Mouse (Mus musculus): ENCODE results near the gene Kcmf1. TPM values are rescaled to one million over a fixed set of nuclear protein-coding genes. Genes with fewer than 3 reads are reported as not detected.
"Not testable (repeated sequence)": the region's sequence is repeated elsewhere in the genome, so short reads cannot be mapped to it uniquely, and the experiment has no call there.

Kcmf1 gene
- polyA plus RNA-seq, 1 experiment from 2014 or later, result 38.1 TPM

- WGBS, result 11% methylated on average over 9 of the region's 9 CpGs
- H3K4me2 ChIP-seq, result 0 out of 2 replicates have a peak overlapping the region, but pooled peaks have one; percentile 9
- ATAC-seq (replicated peaks), result not testable (repeated sequence)
Measured at GRCm38 (mm10) chr6:72828037-72828436, 71.7 kb downstream of the Kcmf1 start.

DNA sequence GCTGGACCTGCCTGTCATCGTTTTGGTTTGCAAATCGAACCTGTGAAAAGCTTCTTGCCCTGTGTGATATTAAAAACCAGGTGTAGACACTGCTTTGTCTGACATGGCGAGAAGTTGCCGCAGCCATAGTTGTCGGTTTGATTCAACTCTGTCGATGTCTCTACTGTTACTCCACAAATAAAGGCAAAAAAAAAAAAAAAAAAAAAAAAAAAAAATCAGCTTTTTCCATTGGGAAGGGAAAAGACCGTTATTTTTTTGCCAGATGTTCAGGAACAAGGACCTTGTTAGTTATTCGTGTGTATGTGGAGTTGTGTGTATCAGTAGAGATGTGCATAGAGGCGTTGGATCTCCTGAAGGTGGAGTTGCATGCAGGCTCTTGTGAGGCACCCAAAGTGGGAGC lies 74.0 kb downstream of the Kcmf1 start:
- Histone ChIP-seq H3K4me3 (no peak overlapping the region), H3K27me3 (replicated peaks) (no peaks in the 10 kb centered on the region), H3K9me3 (no peaks in the 10 kb centered on the region), H3K4me2 (peak overlapping the region; percentile 48), H3K4me1 (peaks cover 14% of the 10 kb centered on the region), H3K36me3 (replicated peaks) (no peaks in the 10 kb centered on the region), H3K27ac (peak overlapping the region; percentile 45; the same call in 1 of the 2 replicates), H3K9ac (no peak overlapping the region)
- 44% methylated on average over 9 of the region's 9 CpGs for WGBS
- ATAC-seq (replicated peaks), result 0 out of 2 replicates have a peak, but pooled peaks have one; percentile 7

More at GRCm38 (mm10) chr6:72828037-72828436, 71.7 kb downstream of the Kcmf1 start:
- not testable (repeated sequence) for H3K4me3 ChIP-seq; H3K9ac ChIP-seq; H3K36me3 ChIP-seq (replicated peaks); H3K27ac ChIP-seq; H3K27me3 ChIP-seq (replicated peaks); H3K9me3 ChIP-seq
- H3K4me1 ChIP-seq, result peaks cover 14% of the 10 kb centered on the region

- Histone ChIP-seq H3K9ac (peak overlapping the region; percentile 22; the same call in 1 of the 2 replicates), H3K9me3 (no peaks in the 10 kb centered on the region), H3K4me1 (peaks cover 14% of the 10 kb centered on the region), H3K4me3 (peak overlapping the region; percentile 23), H3K27ac (peak overlapping the region; percentile 45), H3K27me3 (replicated peaks) (no peaks in the 10 kb centered on the region), H3K4me2 (peak overlapping the region; percentile 48), H3K36me3 (replicated peaks) (no peaks in the 10 kb centered on the region)
- WGBS, result 2% methylated on average over 26 of the region's 26 CpGs
- peak; percentile 78 for ATAC-seq (replicated peaks)
Measured at GRCm38 (mm10) chr6:72824971-72825737, 74.6 kb downstream of the Kcmf1 start.

GRCm38 (mm10) chr6:72813456-72813855 lies 86.3 kb downstream of the Kcmf1 start:
- H3K4me3 ChIP-seq, result no peak overlapping the region
- H3K4me1 ChIP-seq, result no peaks in the 10 kb centered on the region
- 86% methylated on average over 9 of the region's 9 CpGs for WGBS
- no peaks in the 10 kb centered on the region for H3K27me3 ChIP-seq (replicated peaks)
- H3K4me2 ChIP-seq, result no peak overlapping the region
- no peak for ATAC-seq (replicated peaks)
- no peak overlapping the region for H3K9ac ChIP-seq
- no peak overlapping the region for H3K27ac ChIP-seq
- no peaks in the 10 kb centered on the region for H3K9me3 ChIP-seq
- H3K36me3 ChIP-seq (replicated peaks), result no peaks in the 10 kb centered on the region

DNA sequence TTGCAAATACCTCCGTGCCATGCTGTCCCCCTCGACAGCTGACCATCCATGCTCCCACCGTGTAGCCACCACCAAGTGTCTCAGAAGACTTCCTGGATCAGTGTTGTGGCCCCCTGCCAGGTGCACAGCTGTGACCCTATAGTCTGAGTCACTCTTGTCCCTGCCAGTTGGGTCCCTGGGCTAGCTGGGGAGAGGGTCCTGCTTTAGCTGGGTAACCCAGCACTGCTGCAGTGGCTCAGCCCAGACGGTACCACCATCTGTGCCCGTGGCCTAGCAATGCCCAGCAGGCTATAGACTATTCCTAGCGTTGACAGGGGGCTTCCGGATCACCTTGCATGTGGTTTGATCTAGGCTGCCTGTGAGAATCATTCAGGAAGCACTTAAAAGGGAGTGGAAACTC lies 89.5 kb downstream of the Kcmf1 start:
- H3K36me3 ChIP-seq (replicated peaks), result no peaks in the 10 kb centered on the region
- no peak overlapping the region for H3K4me2 ChIP-seq
- no peak for ATAC-seq (replicated peaks)
- no peaks in the 10 kb centered on the region for H3K4me1 ChIP-seq
- H3K9me3 ChIP-seq, result no peaks in the 10 kb centered on the region
- no peak overlapping the region for H3K27ac ChIP-seq
- 71% methylated on average over 7 of the region's 7 CpGs for WGBS
- H3K9ac ChIP-seq, result no peak overlapping the region
- H3K4me3 ChIP-seq, result no peak overlapping the region
- no peaks in the 10 kb centered on the region for H3K27me3 ChIP-seq (replicated peaks)

- ATAC-seq (replicated peaks), result no peak
- WGBS, result 77% methylated on average over 4 of the region's 4 CpGs
- Histone ChIP-seq H3K27ac (no peak overlapping the region), H3K9me3 (no peaks in the 10 kb centered on the region), H3K4me2 (no peak overlapping the region), H3K36me3 (replicated peaks) (no peaks in the 10 kb centered on the region), H3K27me3 (replicated peaks) (no peaks in the 10 kb centered on the region), H3K4me3 (no peak overlapping the region), H3K4me1 (no peaks in the 10 kb centered on the region), H3K9ac (no peak overlapping the region)
Measured at GRCm38 (mm10) chr6:72809522-72810149, 90.1 kb downstream of the Kcmf1 start.

GRCm38 (mm10) chr6:72808342-72808741 lies 91.4 kb downstream of the Kcmf1 start:
- 80% methylated on average over 3 of the region's 3 CpGs for WGBS
- no peak for ATAC-seq (replicated peaks)

GRCm38 (mm10) chr6:72803669-72804068 lies 96.1 kb downstream of the Kcmf1 start:
- no peak overlapping the region for H3K9ac ChIP-seq
- no peaks in the 10 kb centered on the region for H3K27me3 ChIP-seq (replicated peaks)
- no peak overlapping the region for H3K4me2 ChIP-seq
- no peaks in the 10 kb centered on the region for H3K36me3 ChIP-seq (replicated peaks)
- 87% methylated on average over 6 of the region's 6 CpGs for WGBS
- no peaks in the 10 kb centered on the region for H3K4me1 ChIP-seq
- H3K9me3 ChIP-seq, result no peaks in the 10 kb centered on the region
- no peak overlapping the region for H3K27ac ChIP-seq
- ATAC-seq (replicated peaks), result no peak
- no peak overlapping the region for H3K4me3 ChIP-seq

More at GRCm38 (mm10) chr6:72808342-72808741, 91.4 kb downstream of the Kcmf1 start:
- Histone ChIP-seq H3K4me1 (no peaks in the 10 kb centered on the region), H3K27ac (no peak overlapping the region), H3K4me3 (no peak overlapping the region), H3K9me3 (no peaks in the 10 kb centered on the region), H3K36me3 (replicated peaks) (no peaks in the 10 kb centered on the region), H3K4me2 (no peak overlapping the region), H3K9ac (no peak overlapping the region), H3K27me3 (replicated peaks) (no peaks in the 10 kb centered on the region)

DNA sequence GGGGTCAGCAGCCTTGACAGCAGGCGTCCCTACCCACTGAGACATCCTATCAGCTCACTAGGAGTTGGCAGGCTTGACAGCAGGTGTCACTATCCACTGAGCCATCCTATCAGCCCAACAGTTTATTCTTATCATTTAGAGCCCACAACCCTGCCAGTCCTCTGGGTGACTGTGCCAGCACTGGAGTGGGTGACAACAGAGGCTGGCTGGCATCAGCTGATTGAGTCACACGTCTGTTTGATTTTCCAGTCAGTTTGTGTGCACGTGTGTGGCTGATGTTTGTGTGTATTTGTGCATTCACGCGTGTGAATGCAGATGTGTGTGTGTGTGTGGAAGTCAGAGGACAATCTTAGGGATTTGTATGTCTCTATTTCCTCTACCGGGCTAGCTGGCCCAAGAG lies 97.7 kb downstream of the Kcmf1 start:
- H3K4me2 ChIP-seq, result no peak overlapping the region
- no peak for ATAC-seq (replicated peaks)
- H3K9me3 ChIP-seq, result no peaks in the 10 kb centered on the region
- H3K36me3 ChIP-seq (replicated peaks), result no peaks in the 10 kb centered on the region
- H3K9ac ChIP-seq, result no peak overlapping the region
- WGBS, result 89% methylated on average over 6 of the region's 6 CpGs
- no peaks in the 10 kb centered on the region for H3K27me3 ChIP-seq (replicated peaks)
- no peak overlapping the region for H3K4me3 ChIP-seq
- H3K4me1 ChIP-seq, result no peaks in the 10 kb centered on the region
- no peak overlapping the region for H3K27ac ChIP-seq

DNA sequence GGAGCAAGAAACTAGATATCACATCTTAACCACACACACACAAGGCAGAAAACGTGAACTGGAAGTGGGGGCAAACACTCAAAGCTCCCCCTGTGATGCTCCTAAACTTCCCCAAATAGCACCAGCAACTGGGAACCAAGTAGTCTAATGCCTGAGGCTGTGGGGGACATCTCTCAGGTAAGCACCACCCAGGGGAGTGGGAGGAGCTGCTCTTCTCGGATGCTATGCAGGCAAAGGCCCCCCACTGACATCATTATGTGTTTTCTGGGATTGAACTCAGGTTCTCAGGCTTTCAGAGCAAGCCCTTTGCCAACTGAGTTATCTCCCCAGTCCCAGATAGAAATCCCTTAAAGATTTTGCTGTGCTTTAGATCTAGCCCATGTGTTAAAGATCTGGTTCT lies 99.1 kb downstream of the Kcmf1 start:
- WGBS, result 48% methylated on average over 2 of the region's 2 CpGs
- Histone ChIP-seq H3K9me3 (no peaks in the 10 kb centered on the region), H3K9ac (no peak overlapping the region), H3K36me3 (replicated peaks) (no peaks in the 10 kb centered on the region), H3K27ac (no peak overlapping the region), H3K4me2 (no peak overlapping the region), H3K4me3 (no peak overlapping the region), H3K27me3 (replicated peaks) (no peaks in the 10 kb centered on the region), H3K4me1 (no peaks in the 10 kb centered on the region)
- ATAC-seq (replicated peaks), result no peak

- Histone ChIP-seq H3K36me3 (replicated peaks) (no peaks in the 10 kb centered on the region), H3K4me1 (no peaks in the 10 kb centered on the region), H3K4me3 (no peak overlapping the region), H3K9ac (no peak overlapping the region), H3K27ac (no peak overlapping the region), H3K27me3 (replicated peaks) (no peaks in the 10 kb centered on the region), H3K9me3 (no peaks in the 10 kb centered on the region), H3K4me2 (no peak overlapping the region)
- no peak for ATAC-seq (replicated peaks)
Measured at GRCm38 (mm10) chr6:72797763-72798162, 102.0 kb downstream of the Kcmf1 start.

GRCm38 (mm10) chr6:72795444-72795843 lies 104.3 kb downstream of the Kcmf1 start:
- Histone ChIP-seq H3K4me1 (no peaks in the 10 kb centered on the region), H3K27ac (no peak overlapping the region), H3K9ac (no peak overlapping the region), H3K9me3 (no peaks in the 10 kb centered on the region), H3K4me2 (no peak overlapping the region), H3K27me3 (replicated peaks) (peaks cover 2% of the 10 kb centered on the region; the same call in 1 of the 2 replicates), H3K36me3 (replicated peaks) (no peaks in the 10 kb centered on the region), H3K4me3 (no peak overlapping the region)
- 48% methylated on average over 16 of the region's 16 CpGs for whole genome bisulfite sequencing
- ATAC-seq (replicated peaks), result no peak

- Histone ChIP-seq H3K27me3 (replicated peaks) (peaks cover 8% of the 10 kb centered on the region; the same call in 1 of the 2 replicates), H3K27ac (no peak overlapping the region), H3K4me3 (no peak overlapping the region), H3K4me1 (no peaks in the 10 kb centered on the region), H3K4me2 (no peak overlapping the region), H3K9me3 (no peaks in the 10 kb centered on the region), H3K36me3 (replicated peaks) (no peaks in the 10 kb centered on the region), H3K9ac (no peak overlapping the region)
- 52% methylated on average over 7 of the region's 7 CpGs for WGBS
- no peak for ATAC-seq (replicated peaks)
Measured at GRCm38 (mm10) chr6:72794870-72795269, 104.9 kb downstream of the Kcmf1 start.
